Mouse (Mus musculus) ES-CJ7 (cell line): Measurements from ENCODE around the gene Wdr61.
"Not testable (repeated sequence)": the region's sequence is repeated elsewhere in the genome, so short reads cannot be mapped to it uniquely, and the experiment has no call there.

Source experiments
- DNase-seq: peaks from one replicate; pipeline ENCODE4 v3.0.0; 2011; ENCODE audit warnings: low read depth, low spot score

Gene Wdr61

GRCm38 (mm10) chr9:54732122-54732521 lies 2.2 kb downstream of the Wdr61 start:
- DNase-seq = peak; percentile 65

DNA sequence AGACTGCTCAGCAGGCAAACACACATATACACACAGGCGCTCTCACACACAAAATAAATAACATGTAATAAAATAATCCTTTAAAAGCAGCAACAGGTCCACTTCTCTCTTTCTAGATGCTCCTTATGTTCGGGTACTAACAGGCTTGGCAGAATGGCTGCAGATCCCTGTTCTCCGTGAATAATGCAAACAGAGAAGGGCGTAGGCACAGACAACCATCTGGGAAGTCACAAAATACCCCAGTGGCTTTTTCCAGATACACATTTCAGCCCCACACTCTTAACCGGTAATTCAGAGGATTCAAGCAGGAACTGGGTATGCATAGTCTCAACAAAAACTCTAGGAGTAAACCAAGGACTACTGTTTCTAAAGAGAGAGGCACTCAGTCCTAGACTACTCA lies 8.0 kb downstream of the Wdr61 start:
- DNase-seq = no peak

DNA sequence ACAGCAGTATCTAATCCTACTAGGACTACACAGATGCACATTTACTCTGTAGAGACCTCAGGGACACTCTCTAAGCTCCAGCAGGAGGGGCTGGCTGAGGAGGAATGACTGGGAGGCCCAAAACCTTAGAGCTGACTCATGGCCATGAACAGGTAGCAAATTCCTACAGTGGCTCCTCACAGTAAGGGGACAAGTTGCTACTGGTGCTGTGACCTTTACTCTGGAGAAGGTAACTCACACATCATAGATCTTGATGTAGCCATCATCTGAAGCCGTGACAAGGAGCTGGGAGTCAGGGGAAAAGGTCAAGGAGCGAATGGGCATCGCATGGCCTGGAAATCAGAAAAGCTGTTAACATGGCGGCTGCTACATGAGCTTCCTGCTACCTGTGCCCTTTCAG lies 11.7 kb downstream of the Wdr61 start:
- no peak for DNase-seq

DNA sequence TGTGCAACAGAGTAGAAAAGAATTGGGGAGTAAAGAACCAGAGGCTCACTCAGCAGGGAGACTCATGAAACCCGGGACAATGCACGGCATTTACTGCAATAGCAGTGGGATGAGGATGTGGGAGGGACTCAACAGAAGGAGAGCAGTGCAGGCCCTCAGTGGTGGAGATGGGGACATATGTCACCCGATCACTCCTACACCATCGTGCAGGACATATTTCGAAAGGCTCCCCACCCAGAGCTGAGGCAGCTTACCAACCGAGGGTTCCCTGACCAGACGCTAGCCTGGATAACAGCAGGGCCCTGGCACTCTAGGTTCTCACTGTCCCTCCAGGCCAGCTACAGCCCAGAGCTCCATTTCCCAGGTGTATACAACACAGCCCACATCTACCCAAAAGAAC lies 12.2 kb downstream of the Wdr61 start:
- DNase-seq = no peak

- DNase-seq = no peak
Observed at GRCm38 (mm10) chr9:54717527-54717926, 16.8 kb downstream of the Wdr61 start.

- no peak for DNase-seq
Observed at GRCm38 (mm10) chr9:54715776-54716175, 18.5 kb downstream of the Wdr61 start.

DNA sequence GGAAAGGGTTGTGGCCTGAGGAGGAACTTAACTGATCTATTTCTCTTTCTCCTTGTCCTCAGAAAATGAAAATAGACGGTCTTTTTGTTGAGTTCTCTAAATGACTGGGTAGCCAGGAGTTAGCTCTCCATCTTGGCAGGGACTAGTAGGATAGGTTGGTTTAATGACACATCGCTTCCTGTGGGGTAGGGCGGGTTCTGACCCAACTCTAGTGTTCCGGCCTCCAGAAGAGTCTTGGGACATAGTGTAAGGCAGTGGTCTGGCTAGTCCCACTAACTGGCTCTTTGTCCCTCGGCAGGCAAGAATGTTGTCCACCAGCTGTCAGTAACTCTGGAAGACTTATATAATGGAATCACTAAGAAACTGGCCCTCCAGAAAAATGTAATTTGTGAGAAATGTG lies 26.2 kb downstream of the Wdr61 start:
- DNase-seq = no peak

GRCm38 (mm10) chr9:54707288-54707999 lies 26.9 kb downstream of the Wdr61 start:
- DNase-seq = no peak

DNA sequence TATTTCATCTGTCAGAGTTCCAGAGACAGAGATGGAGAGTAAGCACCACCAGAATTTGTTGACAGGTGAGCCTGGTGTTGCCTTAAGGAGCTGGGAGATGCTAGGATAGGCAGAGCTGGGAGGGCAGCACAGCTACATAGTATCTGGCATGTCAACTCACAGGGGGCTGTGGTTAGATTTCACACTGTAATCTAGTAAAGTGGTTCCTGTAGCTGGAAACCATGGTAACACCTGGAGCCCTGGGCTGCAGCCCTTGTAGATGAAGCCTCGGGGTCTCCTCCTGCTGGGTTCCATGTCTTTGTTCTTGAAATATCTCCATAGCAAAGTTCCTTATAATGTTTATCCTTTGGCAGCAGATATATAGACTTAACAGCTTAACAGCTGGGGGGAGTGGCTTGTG lies 28.8 kb downstream of the Wdr61 start:
- no peak for DNase-seq

DNA sequence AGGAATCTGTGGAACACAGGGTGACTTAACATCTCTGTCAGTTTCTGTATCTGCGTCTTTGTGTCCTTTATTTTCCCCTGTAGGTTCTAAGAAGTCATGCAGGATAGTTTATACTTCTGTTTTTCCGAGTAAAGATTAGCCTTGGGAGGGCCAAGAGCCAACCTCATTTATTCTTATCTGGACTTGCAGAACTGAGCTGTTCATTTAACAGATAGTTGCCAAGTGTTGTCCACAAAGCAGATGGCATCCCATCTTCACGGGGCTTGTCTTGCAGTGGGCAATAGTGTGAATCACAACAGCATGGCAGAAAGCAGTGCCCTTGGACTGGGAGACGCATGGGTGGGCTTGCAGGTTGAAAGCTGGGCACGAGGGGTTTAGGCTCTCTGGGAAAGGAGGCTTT lies 30.0 kb downstream of the Wdr61 start:
- DNase-seq = no peak

- DNase-seq = no peak
Observed at GRCm38 (mm10) chr9:54702581-54702980, 31.7 kb downstream of the Wdr61 start.

DNA sequence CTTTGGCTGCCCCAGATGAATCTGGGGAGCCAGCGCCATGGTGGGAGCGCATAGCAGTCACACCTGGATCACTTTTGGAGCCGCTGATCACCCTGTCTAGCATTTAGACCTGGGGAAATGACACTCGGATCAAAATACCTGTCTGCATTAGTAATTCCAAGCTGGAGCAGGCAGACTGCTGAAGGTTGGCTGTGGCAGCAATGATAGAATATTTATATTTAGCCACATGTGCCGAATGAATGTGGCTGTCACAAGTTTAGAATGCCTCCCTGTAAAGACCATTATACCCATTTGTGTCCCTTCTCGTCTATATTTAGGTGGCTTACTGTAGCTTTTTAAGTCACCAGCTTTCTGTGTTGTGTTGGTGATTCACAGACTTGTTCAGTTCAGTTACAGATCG lies 33.6 kb downstream of the Wdr61 start:
- no peak for DNase-seq

GRCm38 (mm10) chr9:54700174-54700475 lies 34.2 kb downstream of the Wdr61 start:
- no peak for DNase-seq

GRCm38 (mm10) chr9:54699345-54700173 lies 34.8 kb downstream of the Wdr61 start:
- DNase-seq = peak; percentile 21

- no peak for DNase-seq
Observed at GRCm38 (mm10) chr9:54699087-54699344, 35.3 kb downstream of the Wdr61 start.

DNA sequence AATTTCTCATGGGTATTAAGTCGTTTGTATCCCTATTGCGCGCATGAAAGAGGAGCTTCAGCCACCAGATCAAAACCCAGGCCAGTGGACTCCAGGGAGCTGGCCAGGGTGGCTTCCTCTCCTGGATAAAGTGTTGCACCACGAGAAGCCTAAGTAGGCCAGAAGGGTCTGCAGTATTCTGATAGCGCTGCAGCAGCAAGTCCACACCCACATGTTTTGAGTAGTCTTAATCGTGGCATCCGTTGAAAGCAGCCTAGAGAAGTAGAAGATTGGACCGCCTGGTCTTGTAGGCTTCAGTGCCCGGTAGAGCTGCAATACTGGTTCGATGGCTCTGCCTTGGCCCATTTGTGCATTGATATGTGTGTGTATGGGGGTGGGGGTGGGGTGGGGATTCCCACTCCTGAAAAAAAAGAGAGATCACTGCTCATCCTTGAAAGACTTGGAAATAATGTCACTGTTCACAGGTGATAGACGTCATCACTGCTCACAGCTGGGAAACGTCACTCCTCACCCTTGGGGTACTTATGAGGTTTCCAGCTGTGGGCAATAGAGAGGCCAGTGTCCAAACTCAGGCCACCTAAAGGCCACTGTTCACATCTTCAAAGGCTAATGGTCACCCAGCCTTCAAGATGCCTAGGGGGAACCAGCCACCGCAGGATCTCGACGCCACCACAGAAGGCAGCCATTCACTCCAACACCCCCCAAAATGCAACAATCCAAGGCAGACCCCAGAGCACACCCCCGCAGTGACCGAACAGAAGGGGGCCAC lies 35.8 kb downstream of the Wdr61 start, which contains the start of gene Dnaja4:
Gene Dnaja4 (plus strand): TSS at position 556 of the 769 bp plus-strand sequence.
- DNase-seq = no peak

GRCm38 (mm10) chr9:54691241-54691805 lies 43.0 kb downstream of the Wdr61 start:
- DNase-seq = not testable (repeated sequence)

GRCm38 (mm10) chr9:54690697-54691096 lies 43.6 kb downstream of the Wdr61 start:
- DNase-seq = not testable (repeated sequence)

DNA sequence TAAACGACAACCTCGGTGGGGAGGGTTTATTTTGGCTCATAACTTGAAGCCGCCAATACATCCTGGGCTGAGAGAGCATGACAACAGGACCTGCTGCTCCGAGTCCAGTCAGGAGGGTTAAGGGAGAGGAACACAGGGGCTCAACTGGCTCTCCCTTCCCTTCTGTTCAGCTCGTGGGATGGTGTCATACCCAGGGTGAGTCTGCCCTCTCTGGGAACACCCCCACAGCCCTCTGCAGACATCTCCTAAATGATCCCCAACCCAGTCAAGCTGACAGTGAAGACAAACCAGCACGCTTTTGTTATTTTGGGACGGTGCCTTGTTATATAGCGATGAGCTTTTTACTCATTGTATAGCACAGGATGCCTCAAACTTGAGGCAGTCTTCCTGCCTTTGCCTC lies 44.9 kb downstream of the Wdr61 start:
- no peak for DNase-seq

GRCm38 (mm10) chr9:54687246-54688236 lies 46.8 kb downstream of the Wdr61 start:
- no peak for DNase-seq
